Mouse (Mus musculus) olfactory bulb, adult 2 months (tissue): ENCODE measurements around the gene Ccdc8.

Source experiments
- CTCF ChIP-seq: fragments of 200-500 bp; IDR thresholded peaks from 2 replicates; pipeline ENCODE4 v1.5.1; 2012; ENCODE audit warnings: low read depth, mild to moderate bottlenecking, low read length, moderate library complexity; ENCODE audit not compliant: insufficient read depth
- POLR2A ChIP-seq: fragments of 200-500 bp; IDR thresholded peaks from 2 replicates; pipeline ENCODE4 v1.6.1; 2012; ENCODE audit warnings: mild to moderate bottlenecking, low read depth, low read length, moderate library complexity; ENCODE audit not compliant: insufficient read depth

DNA sequence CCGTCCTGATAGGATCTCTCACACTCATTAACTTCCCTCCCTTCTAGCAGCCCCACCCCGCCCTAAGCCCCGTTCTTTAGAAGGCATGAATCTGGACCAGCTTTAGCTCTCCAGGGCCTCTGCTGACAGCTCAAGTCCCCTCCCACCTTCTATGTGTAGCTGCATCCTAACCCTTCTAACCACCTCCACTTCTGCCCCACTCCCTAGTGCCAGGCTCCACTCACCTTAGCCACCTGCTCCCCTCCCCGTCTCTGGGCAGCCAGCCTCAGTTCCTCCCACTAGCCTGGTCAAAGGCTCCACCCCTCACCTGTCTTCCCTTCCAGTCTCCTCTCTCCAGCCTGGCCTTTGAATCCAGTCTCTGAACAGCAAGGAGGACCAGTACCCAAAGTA is 33.0 kb downstream of the Ccdc8 start:
- TF ChIP-seq POLR2A, result no peak
- TF ChIP-seq CTCF, result no peak
